Mouse (Mus musculus) retina, postnatal 7 days (tissue): ENCODE results near the gene F9.
"Not testable (repeated sequence)": the region's sequence is repeated elsewhere in the genome, so short reads cannot be mapped to it uniquely, and the experiment has no call there.

Experiments used
- DNase-seq: peaks from one replicate; pipeline ENCODE4 v3.0.0-alpha.2; 2012; ENCODE audit warnings: low read depth, low spot score

Gene F9

GRCm38 (mm10) chrX:59999221-60000083 lies at the start of gene F9:
TSS of gene F9 (plus strand) at chrX:59999464.
- DNase-seq: no peak

GRCm38 (mm10) chrX:59969767-59970166 lies 29.5 kb upstream of the F9 start:
- not testable (repeated sequence) for DNase-seq

- no peak for DNase-seq
Measured at GRCm38 (mm10) chrX:60000084-60000443, 800 bp downstream of the F9 start.

- DNase-seq: no peak
Measured at GRCm38 (mm10) chrX:60001461-60001860, 2.2 kb downstream of the F9 start.

GRCm38 (mm10) chrX:60013084-60013676 lies 13.9 kb downstream of the F9 start:
- no peak for DNase-seq

GRCm38 (mm10) chrX:60014588-60014987 lies 15.3 kb downstream of the F9 start:
- DNase-seq: no peak

GRCm38 (mm10) chrX:60021007-60021406 lies 21.7 kb downstream of the F9 start:
- no peak for DNase-seq

- DNase-seq: no peak
Measured at GRCm38 (mm10) chrX:60021595-60021994, 22.3 kb downstream of the F9 start.

- no peak for DNase-seq
Measured at GRCm38 (mm10) chrX:60026654-60027053, 27.4 kb downstream of the F9 start.

GRCm38 (mm10) chrX:60054745-60055144 lies 55.5 kb downstream of the F9 start:
- no peak for DNase-seq

GRCm38 (mm10) chrX:60055185-60055584 lies 55.9 kb downstream of the F9 start:
- DNase-seq: no peak

GRCm38 (mm10) chrX:60075359-60075758 lies 76.1 kb downstream of the F9 start:
- no peak for DNase-seq
